Mouse (Mus musculus): ENCODE results near the gene Fcrl5.

DNA sequence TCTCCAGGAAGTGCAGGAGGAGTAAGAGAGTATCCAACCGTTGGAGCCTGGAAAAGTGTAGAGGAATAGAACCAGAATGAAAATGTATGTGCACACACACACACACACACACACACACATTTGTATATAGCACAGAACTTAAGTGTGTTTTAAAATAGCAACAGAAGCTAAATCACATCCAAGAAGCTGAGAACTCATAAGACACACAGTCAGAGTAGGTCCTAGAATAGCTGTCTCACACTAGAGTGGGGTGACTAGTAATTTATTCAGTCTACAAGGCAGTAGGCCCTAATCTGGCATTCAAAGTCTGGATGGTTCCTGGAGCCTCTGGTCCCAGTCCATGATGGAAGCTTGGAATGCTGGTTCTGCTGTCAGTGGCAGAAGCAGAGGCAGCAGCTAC is 5.0 kb downstream of the Fcrl5 start:
- no peak for TF ChIP-seq CTCF (IDR thresholded peaks at IDR 0.05; ENCODE audit: low read depth, low read length)
- TF ChIP-seq POLR2AphosphoS5 (IDR thresholded peaks at IDR 0.05; ENCODE audit: insufficient replicate concordance, low read depth, low read length): no peak
- no peak for TF ChIP-seq GATA1 (IDR thresholded peaks at IDR 0.05; ENCODE audit: borderline replicate concordance, low read length)
